Mouse (Mus musculus): ENCODE measurements around the gene Tas2r114. TPM values are rescaled to one million over a fixed set of nuclear protein-coding genes. Genes with fewer than 3 reads are reported as not detected.

The Tas2r114 gene
- not detected for polyA plus RNA-seq (2017; shearing (Covaris generic))

DNA sequence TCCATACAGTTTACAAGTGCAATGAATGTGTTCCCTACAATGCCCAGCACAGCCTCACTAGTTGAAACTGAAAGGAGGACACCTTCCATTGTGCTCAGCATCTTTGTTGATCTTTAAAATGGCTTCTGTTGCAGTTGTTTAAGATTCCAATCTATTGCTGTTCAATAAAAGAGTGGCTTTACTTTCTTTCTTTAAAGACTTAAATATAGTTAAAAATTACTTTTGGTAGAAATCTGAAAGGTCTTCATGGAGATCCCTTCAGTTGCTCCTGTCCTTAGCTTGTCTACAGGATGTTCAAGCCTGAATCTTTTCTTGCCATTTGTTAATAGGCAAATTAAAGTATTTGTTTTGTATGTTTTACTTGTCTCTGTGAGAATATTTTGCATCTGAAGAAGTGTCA, at the start of gene Tas2r114:
Gene Tas2r114 (minus strand): TSS at position 101 of the 400 bp plus-strand sequence.

GRCm38 (mm10) chr6:131687395-131687794, 2.5 kb downstream of the Tas2r114 start, which contains the start of gene Tas2r105:
TSS of gene Tas2r105 (minus strand) at chr6:131687495.

GRCm38 (mm10) chr6:131685644-131686043, 4.2 kb downstream of the Tas2r114 start, which contains the start of gene Tas2r104:
TSS of gene Tas2r104 (minus strand) at chr6:131685744.

DNA sequence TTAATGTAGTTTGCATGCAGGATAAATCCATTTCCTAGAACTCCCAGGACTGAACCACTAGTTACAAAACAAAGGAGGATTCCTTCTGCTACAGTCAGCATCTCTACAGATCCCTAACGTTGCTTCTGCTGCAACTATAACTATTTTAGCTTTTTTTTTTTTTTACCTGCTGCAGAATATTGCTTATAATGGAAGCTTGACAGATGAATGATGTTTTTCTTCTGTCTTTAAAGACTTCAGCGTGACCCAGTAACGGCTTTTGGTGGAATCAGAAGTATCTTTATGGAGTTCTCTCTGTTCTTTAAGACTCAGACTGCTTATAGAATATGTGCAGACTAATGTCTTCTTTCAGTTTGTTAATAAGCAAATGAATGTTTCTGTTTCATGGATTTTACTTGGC, 11.1 kb downstream of the Tas2r114 start, which contains the start of gene Tas2r106:
Gene Tas2r106 (minus strand): TSS at position 101 of the 400 bp plus-strand sequence.

DNA sequence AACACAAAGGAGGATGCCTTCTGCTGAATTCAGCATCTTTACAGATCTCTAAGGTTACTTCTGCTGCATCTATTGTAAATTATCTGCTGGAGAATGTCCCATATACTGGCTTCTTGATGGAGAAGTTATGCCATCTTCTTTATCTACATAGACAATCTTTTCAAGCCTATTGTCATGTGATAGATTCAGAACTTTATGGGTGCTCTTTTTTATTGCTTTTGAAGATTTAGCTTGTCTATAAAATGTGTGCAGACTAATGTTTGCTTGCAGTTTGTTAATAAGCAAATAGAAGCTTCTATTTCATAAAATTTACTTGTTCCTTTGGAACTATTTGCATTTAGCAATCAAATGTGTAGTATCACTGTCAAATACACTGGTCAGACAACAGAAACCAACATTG, 29.8 kb downstream of the Tas2r114 start, which contains the start of gene Tas2r107:
Gene Tas2r107 (minus strand): TSS at position 101 of the 400 bp plus-strand sequence.

Other genes with a start within 250 kb of the Tas2r114 start
- not detected for gene 5430401F13Rik, start 203.7 kb downstream of the Tas2r114 start, polyA plus RNA-seq (2017; shearing (Covaris generic))
- 0.30 TPM for gene Gm6619, start 203.7 kb downstream of the Tas2r114 start, polyA plus RNA-seq (2017; shearing (Covaris generic))
- not detected for gene Tas2r130, start 59.2 kb downstream of the Tas2r114 start, polyA plus RNA-seq (2017; shearing (Covaris generic))
- not detected for gene Tas2r107, start 29.9 kb downstream of the Tas2r114 start, polyA plus RNA-seq (2017; shearing (Covaris generic))
- gene Tas2r106, start 11.2 kb downstream of the Tas2r114 start, polyA plus RNA-seq (2017; shearing (Covaris generic)) = 0.19 TPM
- not detected for gene Tas2r104, start 4.3 kb downstream of the Tas2r114 start, polyA plus RNA-seq (2017; shearing (Covaris generic))
- not detected for gene Tas2r105, start 2.6 kb downstream of the Tas2r114 start, polyA plus RNA-seq (2017; shearing (Covaris generic))